Mouse (Mus musculus) bone marrow, adult 2 months (tissue): ENCODE data around the gene Btbd16.

Source experiments
- CTCF ChIP-seq: fragments of 200-500 bp; IDR thresholded peaks from 2 replicates; pipeline ENCODE4 v1.5.1; 2011; ENCODE audit warnings: low read length, control low read depth; ENCODE audit not compliant: control insufficient read depth, insufficient read depth
- POLR2A ChIP-seq: fragments of 200-500 bp; IDR thresholded peaks from 2 replicates; pipeline ENCODE4 v1.6.1; 2011; ENCODE audit warnings: low read depth, mild to moderate bottlenecking, control low read depth, low read length, borderline replicate concordance; ENCODE audit not compliant: control insufficient read depth

- TF ChIP-seq POLR2A (no peak), CTCF (no peak)
Measured at GRCm38 (mm10) chr7:130862501-130862900, 88.6 kb downstream of the Btbd16 start.
